Mouse (Mus musculus): ENCODE measurements around the gene Stub1.

The Stub1 gene

GRCm38 (mm10) chr17:25794998-25795397, 38.2 kb downstream of the Stub1 start:
- intact Hi-C loops (cut with DNase I), result loop anchor here (10.0 kb wide), 1 partner anchor 220 kb away; the partner anchor contains the start of genes Lmf1 and Sox8

- intact Hi-C loops (cut with DNase I), result loop anchor here (10.0 kb wide), 1 partner anchor 219 kb away; the partner anchor contains the start of genes Lmf1 and Sox8
These were observed 39.0 kb downstream of the Stub1 start for GRCm38 (mm10) chr17:25794197-25794596.

- intact Hi-C loops (cut with DNase I), result loop anchor here (10.0 kb wide), 1 partner anchor 218 kb away; the partner anchor contains the start of genes Lmf1 and Sox8
These were observed 40.6 kb downstream of the Stub1 start, which contains the start of gene Fam173a for GRCm38 (mm10) chr17:25792615-25793014. Gene Fam173a, minus strand, starts transcription at chr17:25792901.

- intact Hi-C loops (cut with DNase I), result loop anchor here (10.0 kb wide), 1 partner anchor 217 kb away; the partner anchor contains the start of genes Lmf1 and Sox8
These were observed 41.2 kb downstream of the Stub1 start for GRCm38 (mm10) chr17:25791843-25792527.

- intact Hi-C loops (cut with DNase I), result loop anchor here (10.0 kb wide), 1 partner anchor 217 kb away; the partner anchor contains the start of genes Lmf1 and Sox8
These were observed 41.8 kb downstream of the Stub1 start for GRCm38 (mm10) chr17:25791320-25791842.

- intact Hi-C loops (cut with DNase I), result no loop called here
These were observed 46.3 kb downstream of the Stub1 start for GRCm38 (mm10) chr17:25786781-25787504.

GRCm38 (mm10) chr17:25786280-25786679, 46.9 kb downstream of the Stub1 start, which contains the start of gene Ccdc78:
Gene Ccdc78, plus strand, starts transcription at chr17:25786580.
- intact Hi-C loops (cut with DNase I), result no loop called here

- intact Hi-C loops (cut with DNase I), result no loop called here
These were observed 47.9 kb downstream of the Stub1 start, which contains the start of gene Haghl for GRCm38 (mm10) chr17:25785281-25785745. Gene Haghl, minus strand, starts transcription at chr17:25785673.

GRCm38 (mm10) chr17:25783861-25784574, 49.2 kb downstream of the Stub1 start:
- intact Hi-C loops (cut with DNase I), result no loop called here

GRCm38 (mm10) chr17:25783086-25783485, 50.1 kb downstream of the Stub1 start:
- intact Hi-C loops (cut with DNase I), result no loop called here

GRCm38 (mm10) chr17:25781339-25781738, 51.9 kb downstream of the Stub1 start:
- intact Hi-C loops (cut with DNase I), result no loop called here

Small RNA genes within 50 kb of the gene (microRNA-seq; reads per million reads assigned to microRNA genes)
- gene Mir3082 (1.6 to 2.3 reads per million in 2 experiments), gene Mir6966 (0.34 to 0.37 reads per million in 2 experiments)
